Mouse (Mus musculus): ENCODE measurements around the gene Orc1. TPM values are rescaled to one million over a fixed set of nuclear protein-coding genes. Genes with fewer than 3 reads are reported as not detected.

Gene Orc1
- polyA plus RNA-seq, 1 experiment from 2014 or later, result 7.2 TPM

DNA sequence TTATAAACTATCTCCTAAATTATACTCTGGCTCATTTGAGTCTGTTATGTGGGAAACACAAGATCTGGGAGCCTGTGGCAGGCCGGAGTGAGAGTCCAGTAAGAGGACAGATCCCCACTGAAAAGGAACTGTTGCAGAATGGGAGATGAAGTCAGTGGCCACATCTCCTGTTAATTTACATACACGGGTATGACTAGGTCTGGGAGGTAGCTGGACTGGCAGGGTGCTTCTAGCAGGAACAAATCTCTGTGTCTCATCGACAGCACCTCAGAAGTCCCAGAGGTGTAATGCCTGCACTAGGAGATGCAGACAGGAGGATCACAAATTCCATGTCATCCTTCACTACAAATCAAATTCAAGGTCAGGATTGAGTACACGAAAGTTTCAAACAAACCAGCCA is 39.4 kb downstream of the Orc1 start:
- H3K4me1 ChIP-seq (replicated peaks), result peaks cover 14% of the 10 kb centered on the region
- peak overlapping the region; percentile 75 for H3K4me3 ChIP-seq
- peak overlapping the region; percentile 83 for H3K9ac ChIP-seq
- H3K27me3 ChIP-seq (replicated peaks), result no peaks in the 10 kb centered on the region
- no peaks in the 10 kb centered on the region for H3K9me3 ChIP-seq (replicated peaks)
- 74% methylated on average over 4 of the region's 4 CpGs for WGBS
- no peak overlapping the region for H3K27ac ChIP-seq (ENCODE audit: poor library complexity, severe bottlenecking)
- H3K4me2 ChIP-seq, result peak overlapping the region; percentile 86
- H3K36me3 ChIP-seq, result peaks cover 12% of the 10 kb centered on the region; the same call in 1 of the 2 replicates
- ATAC-seq (ENCODE audit: insufficient number of reproducible peaks, low FRiP score), result no peak

DNA sequence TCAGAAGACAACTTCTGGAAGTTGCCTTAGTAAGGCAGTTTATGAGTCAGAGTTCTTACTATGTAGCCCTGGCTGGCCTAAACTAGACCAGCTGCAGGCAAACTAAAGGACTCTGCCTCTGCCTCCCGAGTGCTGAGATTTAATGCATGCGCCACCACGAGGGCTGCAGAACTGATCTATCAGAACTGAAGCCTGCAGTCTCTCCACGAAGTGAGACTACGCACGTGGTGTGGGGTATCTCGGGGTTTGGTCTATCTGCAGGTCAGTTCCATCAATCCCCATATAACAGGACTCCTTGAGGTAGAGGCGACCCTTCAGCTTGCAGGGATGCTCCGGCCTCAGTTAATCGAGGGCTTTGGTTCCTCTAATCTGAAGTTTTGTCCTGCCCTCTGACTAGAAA is 39.9 kb downstream of the Orc1 start:
- peak; percentile 10; the same call in 1 of the 2 replicates for ATAC-seq (ENCODE audit: insufficient number of reproducible peaks, low FRiP score)
- Histone ChIP-seq H3K36me3 (peaks cover 15% of the 10 kb centered on the region; the same call in 1 of the 2 replicates), H3K4me2 (peak overlapping the region; percentile 86), H3K27me3 (replicated peaks) (no peaks in the 10 kb centered on the region), H3K9ac (peak overlapping the region; percentile 83), H3K9me3 (replicated peaks) (no peaks in the 10 kb centered on the region), H3K27ac (ENCODE audit: poor library complexity, severe bottlenecking) (peak overlapping the region; percentile 65; the same call in 1 of the 2 replicates), H3K4me3 (peak overlapping the region; percentile 75), H3K4me1 (replicated peaks) (peaks cover 14% of the 10 kb centered on the region)
- under 1% methylated on average over 10 of the region's 10 CpGs for WGBS

DNA sequence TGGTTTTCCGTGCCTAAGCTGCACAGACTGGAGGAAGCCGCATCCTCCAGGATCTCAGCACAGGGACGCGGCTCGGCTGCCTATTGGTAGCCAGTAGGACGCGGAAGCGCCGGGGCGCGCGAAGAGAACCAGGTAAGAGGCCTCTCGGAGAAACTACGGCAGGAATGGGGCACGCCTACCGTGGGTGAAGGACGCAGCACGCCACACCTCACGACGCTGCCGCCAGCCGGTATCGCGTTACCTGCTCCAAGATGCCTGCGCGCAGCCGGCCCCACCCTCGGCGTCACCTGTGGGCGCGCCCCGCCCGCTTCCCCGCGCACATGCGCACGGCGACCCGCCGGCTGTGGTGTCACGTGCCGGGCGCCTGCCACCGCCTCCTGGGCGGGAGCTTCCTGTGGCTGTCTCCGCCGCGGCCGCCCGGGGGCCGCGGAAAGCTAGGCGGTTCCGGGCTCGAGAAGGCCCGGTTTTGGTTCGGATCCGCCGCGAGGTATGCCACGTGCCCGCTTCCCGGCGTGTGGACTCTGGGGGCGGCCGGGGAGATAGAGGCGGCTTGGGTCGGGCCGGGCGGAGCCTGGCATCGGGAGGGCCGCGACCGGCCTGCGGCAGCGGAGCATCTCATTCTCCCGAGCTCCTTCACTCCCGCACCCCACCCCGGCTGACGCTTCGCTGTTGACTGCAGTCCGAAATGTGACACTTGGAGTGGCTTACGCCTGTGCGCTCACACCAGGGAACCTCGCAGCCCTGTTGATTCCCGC is 40.5 kb downstream of the Orc1 start, which contains the start of gene Cc2d1b:
Gene Cc2d1b (plus strand): TSS at position 354 of the 755 bp plus-strand sequence.
- no peaks in the 10 kb centered on the region for H3K27me3 ChIP-seq (replicated peaks)
- H3K4me1 ChIP-seq (replicated peaks), result peaks cover 14% of the 10 kb centered on the region
- peak within 1 kb of the TSS; percentile 83 for H3K9ac ChIP-seq
- no peaks in the 10 kb centered on the region for H3K9me3 ChIP-seq (replicated peaks)
- WGBS, result under 1% methylated on average over 83 of the region's 86 CpGs
- peak; percentile 96 for ATAC-seq (ENCODE audit: insufficient number of reproducible peaks, low FRiP score)
- H3K36me3 ChIP-seq, result peaks cover 20% of the 10 kb centered on the region
- peak within 1 kb of the TSS; percentile 86 for H3K4me2 ChIP-seq
- peak within 1 kb of the TSS; percentile 75 for H3K4me3 ChIP-seq
- H3K27ac ChIP-seq (ENCODE audit: poor library complexity, severe bottlenecking), result peak within 1 kb of the TSS; percentile 77

DNA sequence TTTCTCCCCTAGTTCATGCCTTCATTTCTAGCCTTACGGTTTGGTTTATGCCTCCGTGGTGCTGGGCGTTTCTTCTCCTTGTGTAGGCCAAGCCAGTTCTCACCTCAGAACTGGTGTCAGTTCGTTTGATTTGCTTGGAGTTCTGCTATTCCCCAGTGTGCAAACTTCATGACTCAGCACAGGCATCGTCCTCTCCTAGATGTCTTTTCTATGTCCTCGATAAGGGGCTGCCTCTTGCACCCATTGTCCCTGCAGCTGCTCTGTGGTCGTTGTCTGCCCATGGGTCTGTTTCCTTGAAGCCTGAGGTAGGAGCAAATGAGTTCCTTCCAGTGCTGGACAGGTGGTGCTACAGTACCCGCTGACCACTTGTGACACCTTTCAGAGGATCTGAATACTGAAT is 41.3 kb downstream of the Orc1 start:
- ATAC-seq (ENCODE audit: insufficient number of reproducible peaks, low FRiP score), result no peak
- H3K9me3 ChIP-seq (replicated peaks), result no peaks in the 10 kb centered on the region
- H3K4me3 ChIP-seq, result peak overlapping the region; percentile 75
- H3K9ac ChIP-seq, result peak overlapping the region; percentile 83
- H3K27me3 ChIP-seq (replicated peaks), result no peaks in the 10 kb centered on the region
- 16% methylated on average over 8 of the region's 8 CpGs for WGBS
- 0 out of 2 replicates have a peak overlapping the region, but pooled peaks have one; percentile 77 for H3K27ac ChIP-seq (ENCODE audit: poor library complexity, severe bottlenecking)
- peak overlapping the region; percentile 86 for H3K4me2 ChIP-seq
- peaks cover 22% of the 10 kb centered on the region for H3K36me3 ChIP-seq
- peaks cover 14% of the 10 kb centered on the region for H3K4me1 ChIP-seq (replicated peaks)

DNA sequence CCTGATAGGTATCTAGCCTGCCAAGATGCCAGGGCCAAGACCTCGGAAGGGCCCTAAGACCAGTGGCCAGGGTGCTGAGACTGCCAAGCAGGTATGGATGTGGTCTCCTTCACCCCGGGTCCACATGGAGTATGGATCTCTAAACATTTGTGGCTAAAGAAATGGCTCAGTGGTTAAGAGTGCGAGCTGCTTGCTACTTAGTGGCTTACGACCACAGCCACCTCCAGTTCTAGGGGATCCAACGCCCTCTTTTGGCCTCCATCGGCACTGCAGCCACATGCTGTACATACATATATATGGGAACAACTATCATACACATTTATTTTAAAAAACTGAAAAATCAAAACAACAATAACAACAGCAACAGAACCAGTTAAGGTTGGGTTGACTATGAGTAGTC is 42.3 kb downstream of the Orc1 start:
- Histone ChIP-seq H3K4me1 (replicated peaks) (peaks cover 14% of the 10 kb centered on the region), H3K9ac (no peak overlapping the region), H3K4me3 (no peak overlapping the region), H3K4me2 (no peak overlapping the region), H3K36me3 (peaks cover 27% of the 10 kb centered on the region), H3K27me3 (replicated peaks) (no peaks in the 10 kb centered on the region), H3K27ac (ENCODE audit: poor library complexity, severe bottlenecking) (no peak overlapping the region), H3K9me3 (replicated peaks) (no peaks in the 10 kb centered on the region)
- no peak for ATAC-seq (ENCODE audit: insufficient number of reproducible peaks, low FRiP score)
- WGBS, result 92% methylated on average over 6 of the region's 6 CpGs

DNA sequence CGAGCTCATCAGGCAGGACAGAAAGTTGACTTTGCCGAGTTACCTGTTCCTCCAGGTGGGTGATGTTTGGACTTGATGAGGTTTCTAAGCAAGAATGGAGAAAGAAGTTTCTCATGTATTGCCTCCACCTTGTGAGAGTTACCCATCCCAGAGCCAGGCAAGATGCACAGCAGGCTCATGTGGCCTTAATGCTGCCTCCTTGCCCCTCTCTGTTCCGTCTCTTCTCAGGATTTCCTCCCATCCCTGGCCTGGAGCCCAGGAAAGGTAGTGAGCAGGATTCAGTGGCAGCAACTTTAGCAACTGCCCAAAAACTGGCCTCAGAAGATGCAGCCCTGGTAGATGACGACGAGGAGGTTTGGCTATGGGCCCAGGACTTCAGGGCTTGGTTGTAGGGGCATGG is 47.8 kb downstream of the Orc1 start:
- H3K27ac ChIP-seq (ENCODE audit: poor library complexity, severe bottlenecking), result no peak overlapping the region
- H3K36me3 ChIP-seq, result peaks cover 81% of the 10 kb centered on the region
- no peak overlapping the region for H3K9ac ChIP-seq
- H3K27me3 ChIP-seq (replicated peaks), result no peaks in the 10 kb centered on the region
- no peak overlapping the region for H3K4me2 ChIP-seq
- no peak overlapping the region for H3K4me3 ChIP-seq
- H3K9me3 ChIP-seq (replicated peaks), result no peaks in the 10 kb centered on the region
- ATAC-seq (ENCODE audit: insufficient number of reproducible peaks, low FRiP score), result no peak
- WGBS, result 80% methylated on average over 5 of the region's 5 CpGs
- H3K4me1 ChIP-seq (replicated peaks), result no peaks in the 10 kb centered on the region

DNA sequence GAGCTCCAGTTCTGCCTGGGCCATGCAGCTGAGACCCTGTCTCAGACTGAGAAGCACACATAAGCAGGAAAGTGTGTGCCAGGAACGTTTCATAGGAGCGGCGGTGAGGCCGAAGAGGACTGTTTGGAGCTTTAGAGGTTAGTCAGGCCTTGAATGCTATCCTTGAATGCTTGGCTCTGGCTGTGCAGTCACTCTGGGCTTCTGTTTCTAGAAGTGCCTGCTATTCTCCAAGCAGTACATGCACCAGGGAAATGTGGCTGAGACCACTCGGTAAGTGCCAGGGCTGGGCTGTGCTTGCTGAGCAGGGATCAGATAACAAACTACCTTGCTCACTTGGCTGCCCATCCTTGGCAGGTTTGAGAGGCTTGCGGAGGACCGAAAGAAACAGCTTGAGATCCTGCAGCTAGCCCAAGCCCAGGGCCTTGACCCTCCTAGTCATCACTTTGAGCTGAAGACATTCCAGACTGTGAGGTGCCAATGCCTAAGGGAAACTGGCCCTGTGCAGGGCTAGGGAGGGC is 50.2 kb downstream of the Orc1 start:
- Histone ChIP-seq H3K36me3 (peaks cover 95% of the 10 kb centered on the region), H3K27me3 (replicated peaks) (no peaks in the 10 kb centered on the region), H3K27ac (ENCODE audit: poor library complexity, severe bottlenecking) (no peak overlapping the region), H3K4me1 (replicated peaks) (no peaks in the 10 kb centered on the region), H3K9me3 (replicated peaks) (no peaks in the 10 kb centered on the region), H3K9ac (no peak overlapping the region), H3K4me3 (no peak overlapping the region), H3K4me2 (no peak overlapping the region)
- 92% methylated on average over 7 of the region's 7 CpGs for WGBS
- no peak for ATAC-seq (ENCODE audit: insufficient number of reproducible peaks, low FRiP score)

DNA sequence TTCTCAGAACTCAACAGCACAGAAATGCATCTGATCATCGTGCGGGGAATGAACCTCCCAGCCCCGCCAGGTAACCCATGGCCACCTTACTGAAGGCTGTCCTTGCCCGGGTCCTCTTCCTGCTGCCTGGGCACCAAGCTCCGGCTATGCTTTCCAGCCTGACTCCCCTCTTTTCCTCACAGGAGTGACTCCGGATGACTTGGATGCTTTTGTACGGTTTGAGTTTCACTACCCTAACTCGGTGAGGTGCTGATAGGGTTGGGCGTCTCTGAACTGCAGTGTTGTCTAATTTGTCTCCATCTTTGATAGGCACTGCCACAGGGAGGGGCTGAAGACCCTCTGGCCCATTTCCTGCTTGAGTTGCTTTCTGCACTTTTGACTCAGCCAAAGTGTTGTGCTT is 50.9 kb downstream of the Orc1 start:
- Histone ChIP-seq H3K27ac (ENCODE audit: poor library complexity, severe bottlenecking) (no peak overlapping the region), H3K4me3 (no peak overlapping the region), H3K4me2 (no peak overlapping the region), H3K9me3 (replicated peaks) (no peaks in the 10 kb centered on the region), H3K36me3 (peaks cover 95% of the 10 kb centered on the region), H3K27me3 (replicated peaks) (no peaks in the 10 kb centered on the region), H3K9ac (no peak overlapping the region), H3K4me1 (replicated peaks) (no peaks in the 10 kb centered on the region)
- 88% methylated on average over 9 of the region's 9 CpGs for WGBS
- no peak for ATAC-seq (ENCODE audit: insufficient number of reproducible peaks, low FRiP score)

DNA sequence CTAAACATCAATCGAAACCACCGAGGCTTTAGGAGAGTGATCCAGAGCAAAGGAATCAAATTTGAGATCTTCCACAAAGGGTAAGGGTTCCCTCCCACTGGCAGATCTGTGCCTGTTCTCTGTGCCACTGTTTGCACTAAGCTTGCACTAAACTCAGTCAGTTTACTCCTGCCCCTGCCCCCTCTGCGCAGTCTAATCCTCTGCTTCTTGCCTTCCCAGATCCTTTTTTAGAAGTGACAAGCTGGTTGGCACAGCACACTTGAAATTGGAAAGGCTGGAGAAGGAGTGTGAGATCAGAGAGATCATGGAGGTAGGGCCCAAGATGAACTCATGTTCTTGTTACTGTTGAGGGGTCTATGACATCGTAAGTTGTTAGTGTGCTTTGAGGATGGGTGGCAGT is 52.4 kb downstream of the Orc1 start:
- no peaks in the 10 kb centered on the region for H3K9me3 ChIP-seq (replicated peaks)
- no peak overlapping the region for H3K27ac ChIP-seq (ENCODE audit: poor library complexity, severe bottlenecking)
- H3K4me1 ChIP-seq (replicated peaks), result no peaks in the 10 kb centered on the region
- no peak overlapping the region for H3K9ac ChIP-seq
- ATAC-seq (ENCODE audit: insufficient number of reproducible peaks, low FRiP score), result no peak
- H3K4me3 ChIP-seq, result no peak overlapping the region
- WGBS, result 89% methylated on average over 4 of the region's 4 CpGs
- H3K27me3 ChIP-seq (replicated peaks), result no peaks in the 10 kb centered on the region
- H3K36me3 ChIP-seq, result peaks cover 91% of the 10 kb centered on the region
- no peak overlapping the region for H3K4me2 ChIP-seq

DNA sequence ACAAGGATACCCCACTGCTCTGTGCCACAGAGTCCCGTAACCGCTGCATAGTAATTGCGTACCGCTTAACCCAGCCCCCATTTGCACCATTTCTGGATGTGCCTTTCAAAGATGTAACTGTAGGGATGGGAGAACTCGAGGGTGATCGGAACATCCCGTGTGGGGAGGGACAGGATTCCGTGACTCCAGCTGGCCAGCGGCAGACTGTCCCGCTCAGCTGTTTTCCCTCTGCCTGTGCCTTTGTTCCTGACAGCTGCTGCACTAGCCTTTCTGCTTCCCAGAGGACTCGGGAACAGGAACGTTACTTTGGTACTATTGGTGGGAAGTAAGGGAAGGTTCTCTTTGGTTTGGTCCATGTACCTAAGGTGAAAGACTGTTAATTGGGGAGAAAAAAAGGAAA is 54.5 kb downstream of the Orc1 start:
- ATAC-seq (ENCODE audit: insufficient number of reproducible peaks, low FRiP score), result no peak
- H3K27me3 ChIP-seq (replicated peaks), result no peaks in the 10 kb centered on the region
- no peaks in the 10 kb centered on the region for H3K4me1 ChIP-seq (replicated peaks)
- H3K4me2 ChIP-seq, result no peak overlapping the region
- H3K36me3 ChIP-seq, result peaks cover 83% of the 10 kb centered on the region
- no peak overlapping the region for H3K27ac ChIP-seq (ENCODE audit: poor library complexity, severe bottlenecking)
- 89% methylated on average over 12 of the region's 12 CpGs for WGBS
- no peak overlapping the region for H3K9ac ChIP-seq
- H3K9me3 ChIP-seq (replicated peaks), result no peaks in the 10 kb centered on the region
- no peak overlapping the region for H3K4me3 ChIP-seq

DNA sequence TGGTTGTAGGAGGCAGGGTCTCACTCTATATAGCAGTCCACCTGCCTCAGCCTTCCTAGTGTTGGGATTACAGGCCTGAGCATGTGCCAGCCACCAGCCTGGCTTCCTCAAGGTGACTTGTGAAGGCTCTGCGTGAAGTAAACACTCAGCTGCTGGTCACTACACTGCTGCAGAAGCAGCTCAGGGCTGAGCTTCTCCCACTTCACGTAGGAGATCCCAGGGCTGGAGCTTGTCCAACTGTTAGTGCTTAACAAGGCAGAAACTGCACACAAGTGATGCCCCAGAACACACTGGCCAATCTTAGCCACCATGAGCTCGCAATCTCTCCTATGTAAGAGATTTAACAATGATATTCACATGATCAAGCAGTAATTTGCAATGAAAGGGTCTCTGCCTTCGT is 55.5 kb downstream of the Orc1 start:
- no peak for ATAC-seq (ENCODE audit: insufficient number of reproducible peaks, low FRiP score)
- Histone ChIP-seq H3K4me1 (replicated peaks) (no peaks in the 10 kb centered on the region), H3K27ac (ENCODE audit: poor library complexity, severe bottlenecking) (no peak overlapping the region), H3K4me3 (no peak overlapping the region), H3K9me3 (replicated peaks) (no peaks in the 10 kb centered on the region), H3K4me2 (no peak overlapping the region), H3K9ac (no peak overlapping the region), H3K27me3 (replicated peaks) (no peaks in the 10 kb centered on the region), H3K36me3 (peaks cover 74% of the 10 kb centered on the region)
- WGBS, result 80% methylated on average over 4 of the region's 4 CpGs
